Mouse (Mus musculus): ENCODE measurements around the gene Fam210b.

The Fam210b gene

DNA sequence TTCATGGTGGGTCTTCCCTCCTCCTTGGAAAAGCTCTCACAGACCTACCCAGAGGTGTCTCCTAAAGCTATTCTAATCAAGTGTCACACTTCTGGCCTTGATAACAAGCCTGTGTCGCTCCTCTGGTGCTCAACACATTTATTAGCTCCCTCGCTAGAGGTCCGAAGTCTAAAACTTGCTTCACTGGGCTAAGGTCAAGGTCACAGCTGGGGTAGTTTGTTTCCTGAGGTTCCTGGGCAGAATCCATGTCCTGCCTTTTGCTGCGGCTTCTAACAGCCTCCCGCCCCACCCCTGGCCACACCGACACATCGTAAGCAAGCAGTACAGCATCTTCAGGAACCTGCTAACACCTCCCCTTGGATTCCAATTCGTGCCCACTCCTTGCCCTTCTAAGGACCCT is 5.4 kb downstream of the Fam210b start:
- no peak for DNase-seq

GRCm38 (mm10) chr2:172353218-172353617 is 7.9 kb downstream of the Fam210b start:
- no peak for DNase-seq

GRCm38 (mm10) chr2:172354761-172355160 is 9.4 kb downstream of the Fam210b start:
- no peak for DNase-seq

GRCm38 (mm10) chr2:172355833-172356232 is 10.5 kb downstream of the Fam210b start:
- no peak for DNase-seq

DNA sequence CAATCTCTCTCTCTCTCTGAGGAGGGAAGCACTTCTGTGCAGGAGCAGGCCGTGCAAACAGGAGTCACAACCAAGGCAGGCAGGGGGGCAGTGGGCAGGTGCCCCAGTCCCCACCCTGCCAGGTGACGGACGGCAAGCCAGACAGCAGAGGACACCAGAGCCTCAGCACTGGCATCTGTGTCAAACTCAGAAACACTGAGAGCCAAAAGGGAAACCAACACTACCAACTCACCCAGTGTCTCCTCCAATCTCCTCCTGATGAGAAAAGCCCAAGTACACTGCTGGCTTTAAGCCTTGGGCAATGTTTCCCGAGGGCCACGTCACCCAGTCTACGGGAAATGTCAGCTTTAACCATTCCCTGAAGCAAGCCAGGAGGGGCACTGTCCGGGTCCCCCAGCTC is 17.8 kb downstream of the Fam210b start:
- no peak for DNase-seq

DNA sequence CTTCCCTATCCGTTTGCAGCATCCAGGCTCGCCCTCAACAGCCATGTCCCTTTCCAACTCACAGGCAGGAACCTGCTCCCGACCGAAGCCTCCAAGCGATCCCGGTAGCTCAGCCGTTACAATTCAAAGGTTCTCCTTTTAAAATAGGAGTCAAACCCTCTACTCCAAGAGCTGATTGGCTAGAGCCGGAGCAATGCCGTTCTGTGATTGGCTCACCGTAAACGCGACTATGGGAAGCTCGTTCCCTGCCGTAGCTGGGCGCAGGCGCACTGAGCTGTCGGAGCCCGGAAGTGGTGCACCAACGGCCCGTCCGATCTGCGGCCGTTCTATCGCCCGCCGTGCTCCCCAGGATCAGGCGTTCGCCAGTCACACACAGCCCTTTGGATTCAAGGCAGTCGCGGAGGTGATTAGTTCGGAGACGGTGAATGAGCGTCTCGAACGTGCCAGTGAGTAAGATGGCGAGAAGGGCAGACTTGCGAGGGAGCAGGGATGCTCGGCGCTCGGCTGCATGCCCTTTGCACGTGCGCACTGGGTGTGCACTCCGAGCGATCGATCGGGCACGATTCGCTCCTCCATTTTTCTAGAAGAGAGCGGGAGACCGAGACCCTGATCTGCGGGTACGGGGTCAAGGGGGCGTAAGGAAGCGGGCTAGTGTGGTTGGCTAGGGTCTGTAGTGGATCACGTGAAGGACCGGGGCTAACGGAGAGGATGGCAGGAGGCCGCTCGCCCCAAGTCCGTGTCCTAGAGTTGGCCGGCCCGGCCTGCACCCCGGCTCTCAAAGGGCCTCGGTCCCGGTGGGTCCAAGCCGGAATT is 25.3 kb downstream of the Fam210b start, which contains the start of the genes Aurka and Cstf1:
TSS of gene Aurka (minus strand) at position 125 of the 813 bp plus-strand sequence.
TSS of gene Cstf1 (plus strand) at position 271 of the 813 bp plus-strand sequence.
- DNase-seq: peak; percentile 97

DNA sequence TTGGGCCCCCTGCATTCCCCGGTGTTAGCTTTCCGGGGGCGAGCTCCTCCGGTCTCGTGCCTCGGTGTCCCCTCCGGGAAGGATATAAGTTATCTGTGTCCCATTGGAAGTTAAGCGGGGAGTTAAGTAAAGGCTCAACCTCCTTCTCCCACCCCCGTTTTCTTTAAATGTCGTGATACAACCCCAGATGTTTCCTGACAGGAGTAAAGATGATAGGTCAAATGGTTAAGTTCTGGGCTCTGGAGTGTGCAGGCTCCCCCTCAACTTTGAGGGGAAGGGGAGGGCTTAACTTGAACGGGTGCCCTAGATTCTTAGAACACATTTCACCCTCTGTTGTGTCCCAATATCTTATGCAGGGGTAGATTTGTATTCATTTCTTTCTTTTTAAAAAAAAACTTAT is 25.9 kb downstream of the Fam210b start:
- DNase-seq: no peak

- no peak for DNase-seq
These were observed 31.2 kb downstream of the Fam210b start for GRCm38 (mm10) chr2:172376551-172376950.

- DNase-seq: no peak
These were observed 31.7 kb downstream of the Fam210b start for GRCm38 (mm10) chr2:172376999-172377515.

- DNase-seq: peak; percentile 36
These were observed 33.0 kb downstream of the Fam210b start for GRCm38 (mm10) chr2:172378332-172378731.

- no peak for DNase-seq
These were observed 35.1 kb downstream of the Fam210b start for GRCm38 (mm10) chr2:172380513-172380912.

DNA sequence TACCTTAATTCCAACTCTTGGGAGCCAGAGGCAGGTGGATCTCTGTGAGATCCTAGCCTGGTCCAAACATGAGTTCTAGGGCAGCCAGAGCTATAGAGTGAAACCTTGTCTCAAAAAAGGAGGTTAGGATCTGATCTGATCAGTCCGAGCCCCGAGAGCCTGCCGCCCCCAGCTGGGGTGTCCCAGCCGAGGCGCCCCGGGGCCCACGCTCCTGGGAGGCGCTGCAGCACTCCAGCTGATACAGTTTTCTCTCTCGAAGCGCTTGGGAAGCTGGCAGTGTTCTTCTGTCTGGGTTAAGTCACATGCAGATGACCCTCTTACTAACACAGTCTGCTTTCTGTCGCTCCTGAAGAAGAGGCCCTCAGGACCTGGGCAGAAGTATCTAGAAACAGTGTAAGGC is 36.0 kb downstream of the Fam210b start:
- DNase-seq: no peak

- no peak for DNase-seq
These were observed 36.5 kb downstream of the Fam210b start for GRCm38 (mm10) chr2:172381898-172382297.

DNA sequence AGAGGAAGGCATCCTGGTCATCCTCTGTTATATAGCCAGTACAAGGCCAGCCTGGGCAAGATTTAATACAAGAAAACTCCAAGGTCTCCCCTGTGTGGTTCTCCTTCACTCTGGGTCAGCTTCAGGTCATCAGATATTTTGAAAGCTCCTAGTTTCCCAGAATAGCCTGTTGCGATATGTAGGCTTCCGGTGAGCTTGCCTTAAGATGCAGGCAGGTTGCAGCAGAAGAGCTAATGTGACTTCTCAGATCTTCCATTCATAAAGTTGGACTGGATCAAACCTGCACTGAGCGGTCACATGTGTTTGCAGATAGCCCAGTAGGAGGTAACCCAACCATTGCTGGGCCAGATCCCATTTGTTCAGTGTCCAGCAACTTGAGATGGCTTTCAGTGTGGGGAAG is 39.4 kb downstream of the Fam210b start:
- no peak for DNase-seq

- DNase-seq: no peak
These were observed 45.0 kb downstream of the Fam210b start for GRCm38 (mm10) chr2:172390341-172390740.

DNA sequence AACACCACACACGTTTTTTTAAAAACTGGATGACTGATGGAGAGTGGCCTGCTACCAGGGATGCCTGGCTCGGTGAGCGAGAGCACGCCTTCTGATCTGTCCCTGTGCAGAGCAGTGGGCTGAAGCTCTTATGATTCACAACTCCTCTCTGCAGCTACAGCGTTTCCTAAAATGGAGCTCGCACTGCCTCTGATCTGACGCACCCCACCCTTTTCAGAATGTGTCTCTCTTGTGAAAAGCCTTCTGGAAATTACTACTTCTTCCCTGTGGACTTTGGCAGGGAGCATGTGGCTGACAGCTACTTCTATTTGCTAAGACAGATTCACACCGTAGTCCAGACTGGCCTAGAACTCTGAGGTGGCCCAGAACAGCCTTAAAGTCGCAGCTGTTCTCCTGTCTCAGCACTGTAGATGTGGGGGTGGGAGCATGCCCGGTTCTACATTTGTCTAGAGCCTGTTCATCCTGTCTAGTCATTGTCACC is 46.7 kb downstream of the Fam210b start:
- DNase-seq: no peak

DNA sequence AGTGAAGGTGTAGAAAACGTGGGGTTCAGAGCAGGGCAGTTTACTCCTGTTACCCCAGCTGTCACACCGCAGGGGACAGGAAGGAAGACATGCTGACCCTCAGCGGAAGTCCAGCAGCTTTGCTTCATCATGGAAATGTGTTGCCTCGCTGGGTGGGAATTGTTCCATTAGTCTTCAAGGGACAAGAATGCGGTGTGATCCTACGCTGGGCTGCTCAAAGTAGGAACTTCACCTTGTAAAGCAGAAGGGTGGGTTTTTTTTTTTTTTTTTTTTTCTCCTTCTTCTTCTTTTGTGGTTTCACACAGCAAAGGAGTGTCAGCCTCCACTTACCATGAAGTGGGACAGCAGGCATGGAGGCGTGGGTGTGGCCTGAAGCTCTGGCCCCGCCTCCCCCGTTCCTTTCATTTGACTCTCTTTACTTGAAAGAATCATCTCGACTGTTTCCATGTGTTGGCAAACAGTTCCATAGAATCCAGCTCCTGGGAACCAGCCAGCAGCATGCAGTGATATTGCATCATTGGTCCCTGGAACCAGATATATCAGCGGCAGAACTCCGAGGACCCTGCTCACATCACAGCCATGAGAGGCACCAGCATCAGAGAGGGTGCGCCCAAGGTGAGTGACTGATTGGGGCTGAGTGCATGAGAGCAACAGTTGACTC is 48.2 kb downstream of the Fam210b start, which contains the start of gene Cass4:
TSS of gene Cass4 (plus strand) at position 404 of the 661 bp plus-strand sequence.
- DNase-seq: no peak

- DNase-seq: no peak
These were observed 48.7 kb downstream of the Fam210b start for GRCm38 (mm10) chr2:172394052-172394392.

DNA sequence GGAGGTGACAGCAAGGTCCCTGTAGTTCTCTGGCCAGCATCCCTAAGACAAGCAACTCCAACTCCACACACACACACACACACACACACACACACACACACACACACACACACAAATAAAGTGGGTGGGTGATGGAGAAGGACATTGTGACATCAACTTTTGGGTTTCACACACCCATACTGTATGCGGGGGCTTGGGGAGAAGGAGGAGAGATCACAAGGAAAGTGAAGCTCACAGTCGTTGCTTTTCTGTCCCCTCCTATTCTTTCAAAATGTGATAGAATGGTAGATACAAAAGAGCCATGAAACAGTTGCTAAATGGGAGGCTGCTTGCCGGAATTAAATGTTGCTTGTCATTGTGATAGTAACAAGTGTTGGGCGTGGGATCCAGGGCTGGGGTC is 49.3 kb downstream of the Fam210b start:
- no peak for DNase-seq

DNA sequence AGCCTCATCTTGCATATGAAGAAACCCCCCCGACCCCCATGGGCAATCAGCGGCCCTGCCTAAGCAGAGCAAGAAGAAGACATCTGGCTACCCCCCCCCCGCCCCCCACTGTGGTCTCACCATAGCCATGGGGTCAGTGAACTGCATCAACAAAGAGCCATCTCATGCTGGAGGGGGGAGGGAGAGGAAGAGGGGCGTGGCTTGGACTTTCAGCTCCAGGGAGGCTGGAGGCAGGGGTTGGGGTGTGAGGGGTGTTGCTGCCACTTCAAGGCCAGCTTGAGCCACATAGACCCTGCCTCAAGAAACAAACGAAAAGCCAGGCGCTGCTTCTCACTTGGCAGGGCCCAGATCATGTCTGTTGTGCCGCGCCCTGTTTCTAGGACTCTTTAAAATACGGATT is 50.6 kb downstream of the Fam210b start:
- DNase-seq: no peak

- no peak for DNase-seq
These were observed 54.5 kb downstream of the Fam210b start for GRCm38 (mm10) chr2:172399901-172400300.

DNA sequence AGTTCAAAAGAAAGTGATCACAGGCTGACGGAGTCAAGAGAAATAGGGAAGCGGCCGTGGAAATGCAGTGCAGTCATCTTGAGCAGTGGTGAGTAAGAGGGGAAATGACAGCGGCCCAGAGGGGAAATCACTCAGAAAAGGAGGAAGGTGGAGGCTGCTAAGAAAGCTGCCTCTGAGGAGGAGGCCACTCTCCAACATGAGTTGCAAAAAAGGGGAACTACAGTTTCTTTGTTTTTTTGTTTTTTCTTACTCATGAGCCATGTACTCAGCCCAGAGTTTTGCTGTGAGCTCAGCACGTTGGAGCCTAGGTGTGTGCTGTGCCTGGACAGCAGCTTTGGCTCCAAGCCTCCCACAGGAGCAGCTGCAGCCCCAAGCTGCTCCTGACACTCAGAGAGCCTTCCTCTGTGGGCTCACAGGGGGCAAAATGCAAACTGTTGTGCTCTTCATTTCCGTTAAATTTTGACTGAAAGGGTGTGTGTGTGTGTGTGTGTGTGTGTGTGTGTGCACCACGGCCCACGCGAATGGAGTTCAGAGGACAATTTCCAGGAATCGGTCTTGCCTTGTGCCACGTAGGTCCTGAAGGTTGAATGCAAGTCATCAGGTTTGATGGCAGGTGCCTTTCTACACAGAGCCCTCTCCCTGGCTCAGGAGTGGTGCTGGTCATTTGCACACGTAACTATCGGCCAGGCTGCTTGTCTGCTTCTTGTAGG is 55.9 kb downstream of the Fam210b start:
- DNase-seq: peak; percentile 16

- no peak for DNase-seq
These were observed 58.9 kb downstream of the Fam210b start for GRCm38 (mm10) chr2:172404239-172404638.
